Mouse (Mus musculus): ENCODE results near the gene Areg.

Gene Areg

GRCm38 (mm10) chr5:91166601-91167000, 27.2 kb downstream of the Areg start:
- in situ Hi-C loops (cut with MboI, MseI) = no loop called here

DNA sequence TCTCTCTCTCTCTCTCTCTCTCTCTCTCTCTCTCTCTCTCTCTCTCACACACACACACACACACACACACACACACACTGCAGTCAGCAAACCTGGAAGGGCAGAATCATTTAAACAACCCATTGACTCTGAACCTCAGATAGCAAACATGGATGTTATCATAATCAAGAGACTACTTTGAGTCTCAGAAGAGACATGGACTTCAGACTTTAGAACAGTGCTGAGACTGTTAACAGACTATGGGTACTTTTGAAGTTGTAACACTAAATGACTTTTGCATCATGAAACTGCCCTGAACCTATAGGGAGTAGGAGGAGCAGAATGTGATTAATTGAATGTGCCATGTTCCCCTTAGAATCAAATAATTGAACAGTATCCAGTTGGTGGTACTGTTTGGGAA, 37.0 kb downstream of the Areg start:
- in situ Hi-C loops (cut with MboI, MseI) = no loop called here

DNA sequence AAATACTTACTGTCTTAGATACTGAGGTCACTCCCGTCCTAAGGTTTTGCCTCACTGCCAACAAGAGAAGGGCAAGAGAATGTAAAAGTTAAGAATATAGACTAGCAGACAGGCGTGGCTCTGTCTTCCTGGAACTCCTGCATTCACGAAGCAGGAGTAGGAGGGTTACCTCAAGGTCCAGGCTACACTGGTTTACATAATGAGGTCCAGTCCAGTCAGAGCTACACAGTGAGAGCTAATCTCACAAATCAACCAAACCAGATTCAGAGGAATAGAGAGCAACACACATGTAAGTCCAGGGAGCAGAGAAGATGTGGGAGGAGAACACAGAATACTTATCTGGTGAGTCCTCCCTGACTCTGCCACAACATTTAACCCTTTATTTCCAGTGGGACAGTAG, 55.2 kb downstream of the Areg start:
- in situ Hi-C loops (cut with MboI, MseI) = no loop called here

Measured in regulatory T cell (primary cell).